Mouse (Mus musculus): ENCODE data around the gene Arhgap22.
A peak's percentile ranks its signal among the peaks of the same experiment; 100 is the strongest.

Gene Arhgap22

GRCm38 (mm10) chr14:33213823-33214766 lies at the start of gene Arhgap22:
TSS of gene Arhgap22 (plus strand) at chr14:33214026.
- peak; percentile 89 for DNase-seq

- no peak for DNase-seq
Measured at GRCm38 (mm10) chr14:33168750-33169149, 45.1 kb upstream of the Arhgap22 start.

- DNase-seq, result no peak
Measured at GRCm38 (mm10) chr14:33171942-33172341, 41.9 kb upstream of the Arhgap22 start.

- no peak for DNase-seq
Measured at GRCm38 (mm10) chr14:33175059-33175821, 38.6 kb upstream of the Arhgap22 start.

GRCm38 (mm10) chr14:33180102-33180501 lies 33.7 kb upstream of the Arhgap22 start:
- DNase-seq, result no peak

GRCm38 (mm10) chr14:33185068-33185800 lies 28.6 kb upstream of the Arhgap22 start, which contains the start of gene Wdfy4:
TSS of gene Wdfy4 (minus strand) at chr14:33185508.
- DNase-seq, result no peak

GRCm38 (mm10) chr14:33187201-33187600 lies 26.6 kb upstream of the Arhgap22 start:
- DNase-seq, result no peak

GRCm38 (mm10) chr14:33189230-33189629 lies 24.6 kb upstream of the Arhgap22 start:
- no peak for DNase-seq

GRCm38 (mm10) chr14:33189849-33190423 lies 23.9 kb upstream of the Arhgap22 start:
- DNase-seq, result no peak

- DNase-seq, result no peak
Measured at GRCm38 (mm10) chr14:33190646-33191045, 23.2 kb upstream of the Arhgap22 start.

- no peak for DNase-seq
Measured at GRCm38 (mm10) chr14:33193762-33194161, 20.1 kb upstream of the Arhgap22 start.

- no peak for DNase-seq
Measured at GRCm38 (mm10) chr14:33194241-33194640, 19.6 kb upstream of the Arhgap22 start.

GRCm38 (mm10) chr14:33202161-33202560 lies 11.7 kb upstream of the Arhgap22 start:
- DNase-seq, result no peak

- DNase-seq, result no peak
Measured at GRCm38 (mm10) chr14:33202885-33203284, 10.9 kb upstream of the Arhgap22 start.

- DNase-seq, result no peak
Measured at GRCm38 (mm10) chr14:33203777-33204176, 10.0 kb upstream of the Arhgap22 start.

GRCm38 (mm10) chr14:33205280-33205965 lies 8.4 kb upstream of the Arhgap22 start:
- DNase-seq, result peak; percentile 12

GRCm38 (mm10) chr14:33207011-33207410 lies 6.8 kb upstream of the Arhgap22 start:
- DNase-seq, result peak; percentile 18

- no peak for DNase-seq
Measured at GRCm38 (mm10) chr14:33208331-33208730, 5.5 kb upstream of the Arhgap22 start.

- DNase-seq, result no peak
Measured at GRCm38 (mm10) chr14:33210806-33211205, 3.0 kb upstream of the Arhgap22 start.

- DNase-seq, result peak; percentile 32
Measured at GRCm38 (mm10) chr14:33212271-33212957, 1.4 kb upstream of the Arhgap22 start.

- no peak for DNase-seq
Measured at GRCm38 (mm10) chr14:33212958-33213309, 892 bp upstream of the Arhgap22 start.
